Mouse (Mus musculus) liver, embryonic 14.5 days (tissue): ENCODE results near the gene Ttn. TPM values are rescaled to one million over a fixed set of nuclear protein-coding genes. Genes with fewer than 3 reads are reported as not detected.
A peak's percentile ranks its signal among the peaks of the same experiment; 100 is the strongest.

Source experiments
- ATAC-seq: fragments of 200-750 bp; cut with Nextera tagmentation; 2 replicates; pipeline ENCODE4 v1.8.0; 2017; ENCODE audit warnings: moderate number of reproducible peaks, mild to moderate bottlenecking, moderate library complexity; ENCODE audit not compliant: insufficient read depth
- DNase-seq, 3 experiments: peaks; one replicate each; pipeline ENCODE4 v3.0.0-alpha.2; 2012 to 2013; ENCODE audit warnings: low read depth in 3 of 3, low spot score in 3 of 3
- H3K27ac ChIP-seq: fragments of 300-500 bp; sonication (generic); 2 replicates; pipeline ENCODE4 v1.5.1; 2014; ENCODE audit warnings: moderate library complexity, mild to moderate bottlenecking, control low read depth, inconsistent platforms
- H3K27me3 ChIP-seq: fragments of 300-500 bp; sonication (generic); 2 replicates; pipeline ENCODE4 v1.6.1; 2014; ENCODE audit warnings: mild to moderate bottlenecking, low read length, moderate library complexity; ENCODE audit not compliant: control insufficient read depth, insufficient read depth
- H3K36me3 ChIP-seq: fragments of 300-500 bp; sonication (generic); replicated peaks from 2 replicates; pipeline ENCODE4 v1.6.1; 2014; ENCODE audit warnings: low read depth; ENCODE audit not compliant: control insufficient read depth, insufficient read depth
- H3K4me1 ChIP-seq, 2 experiments: fragments of 200-500 bp in 1 of 2; fragments of 300-500 bp in 1 of 2; sonication (generic) in 1 of 2; replicated peaks; 2 replicates each; pipeline ENCODE4 v1.6.1; 2012 to 2014; ENCODE audit warnings: antibody characterized with exemption in 1 of 2, inconsistent platforms in 1 of 2, low read length in 1 of 2; ENCODE audit not compliant: control insufficient read depth in 2 of 2, insufficient read depth in 2 of 2
- H3K4me2 ChIP-seq: fragments of 300-500 bp; sonication (generic); 2 replicates; pipeline ENCODE4 v1.6.1; 2014; ENCODE audit warnings: low read depth, mild to moderate bottlenecking, control low read depth, moderate library complexity
- H3K4me3 ChIP-seq, 2 experiments: fragments of 200-500 bp in 1 of 2; fragments of 300-500 bp in 1 of 2; sonication (generic) in 1 of 2; 2 replicates each; pipeline ENCODE4 v1.5.1; 2012 to 2014; ENCODE audit warnings: low read depth in 2 of 2, low read length in 2 of 2, mild to moderate bottlenecking in 2 of 2, control low read depth in 1 of 2, inconsistent platforms in 1 of 2, moderate library complexity in 1 of 2; ENCODE audit not compliant: insufficient read depth in 1 of 2
- H3K9ac ChIP-seq: fragments of 300-500 bp; sonication (generic); replicated peaks from 2 replicates; pipeline ENCODE4 v1.6.1; 2014; ENCODE audit warnings: mild to moderate bottlenecking, control low read depth, moderate library complexity
- H3K9me3 ChIP-seq: fragments of 300-500 bp; sonication (generic); 2 replicates; pipeline ENCODE4 v1.6.1; 2016; ENCODE audit warnings: low read length, mixed read lengths; ENCODE audit not compliant: control insufficient read depth
- CTCF ChIP-seq: IDR thresholded peaks from 2 replicates; pipeline ENCODE4 v1.5.1; 2016; ENCODE audit warnings: antibody characterized with exemption, low read depth, control low read depth
- EP300 ChIP-seq: IDR thresholded peaks from 2 replicates; pipeline ENCODE4 v1.6.1; 2016; ENCODE audit warnings: antibody characterized with exemption, low read depth
- WGBS: fragments of 180-500 bp; shearing (Covaris S2); extraction: QIAGEN DNeasy Blood & Tissue Kit; methylation state at CpG from one replicate; pipeline ENCODE4 v1.1.7; 2014; ENCODE audit not compliant: insufficient replicate concordance; 5-methylcytosine and 5-hydroxymethylcytosine counted together
- polyA plus RNA-seq, 2 experiments: library from polyadenylated mRNA; depleted of rRNA in 1 of 2; stranded (reverse) in 1 of 2; unstranded in 1 of 2; fragments of >200 nt; fragmentation: Nextera tagmentation in 1 of 2; extraction: Ambion mirVana in 1 of 2; gene quantifications; 2 replicates each; pipeline versions ENCODE4 v1.2.1 to v1.2.3; 2012 to 2014

Ttn gene
- polyA plus RNA-seq, 2 experiments: under 0.01 to 0.13 TPM

- no peak for TF ChIP-seq EP300
- no peak for TF ChIP-seq CTCF
- Histone ChIP-seq H3K27me3 (no peaks in the 10 kb centered on the region), H3K9me3 (no peaks in the 10 kb centered on the region), H3K36me3 (no peaks in the 10 kb centered on the region), H3K4me1 (no peaks in the 10 kb centered on the region), H3K27ac (no peak overlapping the region), H3K9ac (no peak overlapping the region), H3K4me2 (no peak overlapping the region), H3K4me3 (no peak overlapping the region)
- DNase-seq (no peak), ATAC-seq (no peak)
- WGBS: 72% methylated on average over 4 of the region's 4 CpGs
These were observed 132.3 kb downstream of the Ttn start for GRCm38 (mm10) chr2:76850066-76850465.

GRCm38 (mm10) chr2:76843162-76843561 is 139.2 kb downstream of the Ttn start:
- Histone ChIP-seq H3K9ac (no peak overlapping the region), H3K36me3 (no peaks in the 10 kb centered on the region), H3K9me3 (no peaks in the 10 kb centered on the region), H3K4me1 (no peaks in the 10 kb centered on the region), H3K4me2 (no peak overlapping the region), H3K4me3 (no peak overlapping the region), H3K27me3 (no peaks in the 10 kb centered on the region), H3K27ac (no peak overlapping the region)
- DNase-seq (no peak), ATAC-seq (no peak)
- 65% methylated on average over 1 of the region's 1 CpGs for WGBS
- TF ChIP-seq CTCF (0 out of 2 replicates have a peak, but pooled peaks have one; percentile 18), EP300 (no peak)

GRCm38 (mm10) chr2:76820472-76820871 is 161.9 kb downstream of the Ttn start:
- Histone ChIP-seq H3K4me1 (no peaks in the 10 kb centered on the region), H3K4me3 (no peak overlapping the region), H3K27me3 (no peaks in the 10 kb centered on the region), H3K36me3 (no peaks in the 10 kb centered on the region), H3K4me2 (no peak overlapping the region), H3K27ac (no peak overlapping the region), H3K9ac (no peak overlapping the region), H3K9me3 (no peaks in the 10 kb centered on the region)
- ATAC-seq: no peak
- DNase-seq: no peak
- TF ChIP-seq EP300 (no peak), CTCF (no peak)

- no peak overlapping the region for H3K4me2 ChIP-seq
- H3K27me3 ChIP-seq: no peaks in the 10 kb centered on the region
- H3K9me3 ChIP-seq: no peaks in the 10 kb centered on the region
- H3K4me3 ChIP-seq: no peak overlapping the region
- H3K36me3 ChIP-seq: no peaks in the 10 kb centered on the region
- DNase-seq (no peak), ATAC-seq (no peak)
- H3K4me1 ChIP-seq: no peaks in the 10 kb centered on the region
- WGBS: 31% methylated on average over 2 of the region's 2 CpGs
- no peak overlapping the region for H3K9ac ChIP-seq
- H3K27ac ChIP-seq: no peak overlapping the region
- no peak for TF ChIP-seq EP300
- no peak for TF ChIP-seq CTCF
These were observed 164.6 kb downstream of the Ttn start for GRCm38 (mm10) chr2:76817796-76818195.

GRCm38 (mm10) chr2:76814048-76814817 is 168.1 kb downstream of the Ttn start:
- H3K4me2 ChIP-seq: no peak overlapping the region
- TF ChIP-seq CTCF: no peak
- no peak for TF ChIP-seq EP300
- H3K27ac ChIP-seq: no peak overlapping the region
- no peak overlapping the region for H3K4me3 ChIP-seq
- no peak for ATAC-seq
- DNase-seq: no peak
- no peak overlapping the region for H3K9ac ChIP-seq
- no peaks in the 10 kb centered on the region for H3K9me3 ChIP-seq
- H3K4me1 ChIP-seq: no peaks in the 10 kb centered on the region
- 52% methylated on average over 20 of the region's 20 CpGs for WGBS
- H3K27me3 ChIP-seq: no peaks in the 10 kb centered on the region
- no peaks in the 10 kb centered on the region for H3K36me3 ChIP-seq
